8 mouse cellular contexts compared by ENCODE assay signal in the genomic region with DNA sequence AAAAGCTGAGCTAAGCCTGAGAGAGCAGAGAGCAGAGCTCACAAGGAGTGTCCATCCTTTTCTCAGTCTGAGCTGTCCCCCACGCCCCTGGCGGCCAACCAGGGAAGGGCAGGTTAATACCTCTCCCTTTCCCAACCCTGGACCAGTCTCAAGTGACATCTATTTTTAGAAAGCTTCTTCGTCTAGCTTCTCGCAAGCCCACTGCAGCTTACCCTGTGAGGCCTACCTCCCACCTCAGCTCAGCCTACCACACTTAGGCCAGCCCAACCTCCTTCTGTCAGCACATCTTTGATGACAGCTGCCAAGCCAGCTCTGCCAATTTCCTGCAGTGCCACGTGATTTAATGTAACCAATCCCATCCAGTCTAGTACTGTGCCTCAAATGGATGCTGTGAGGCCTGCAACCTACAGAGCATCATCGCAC.
DNase-seq lines count a peak whose midpoint lies in the region; ATAC-seq and TF ChIP-seq lines count a peak whose summit lies in the region.

No protein-coding gene starts in this region.

- H3K36me3 ChIP-seq in spleen, adult 2 months (ENCODE audit: control insufficient read depth, insufficient read depth, low read length) = no peaks in the 10 kb centered on the region
- H3K36me3 ChIP-seq in limb, embryonic 14.5 days (ENCODE audit: control insufficient read depth, insufficient read depth, low read length) = no peaks in the 10 kb centered on the region
- no peaks in the 10 kb centered on the region for H3K36me3 ChIP-seq in neural tube, embryonic 11.5 days (ENCODE audit: control insufficient read depth, insufficient read depth, low read length)

- DNase-seq in spleen, adult 2 months (ENCODE audit: low read depth in 1 of 2, low spot score in 2 of 2) = peak in 1 of 2 experiments; percentile 27
- no peak for DNase-seq in spleen, adult 12 weeks (ENCODE audit: low spot score)
- DNase-seq in cerebellum, postnatal 14 days = peak; percentile 71 to 87
- peak; percentile 13 for DNase-seq in gastrocnemius, postnatal 25 days
- peak; percentile 50 for DNase-seq in induced T-regulatory cell, adult 2 months (ENCODE audit: low read depth)
- peak; percentile 14 for DNase-seq in limb, embryonic 14.5 days (ENCODE audit: low spot score)
- DNase-seq in neural tube, embryonic 11.5 days (ENCODE audit: low spot score) = peak; percentile 73
- DNase-seq in thymus, postnatal 36 days = peak; percentile 51

- H3K9ac ChIP-seq in limb, embryonic 14.5 days (ENCODE audit: low read depth, low read length, severe bottlenecking) = no peak overlapping the region
- no peak overlapping the region for H3K9ac ChIP-seq in neural tube, embryonic 11.5 days (ENCODE audit: low read length)

- no peaks in the 10 kb centered on the region for H3K27me3 ChIP-seq in spleen, adult 2 months (ENCODE audit: control insufficient read depth, insufficient read depth, low read length)
- H3K27me3 ChIP-seq in limb, embryonic 14.5 days (ENCODE audit: control insufficient read depth, insufficient read depth, low read length) = no peaks in the 10 kb centered on the region
- H3K27me3 ChIP-seq in neural tube, embryonic 11.5 days (ENCODE audit: control insufficient read depth, insufficient read depth, low read length) = no peaks in the 10 kb centered on the region

- peak; percentile 65 for TF ChIP-seq CTCF in spleen, adult 2 months (IDR thresholded peaks at IDR 0.05; ENCODE audit: extremely low read depth, insufficient read depth, insufficient read length, insufficient replicate concordance)

- H3K4me3 ChIP-seq in spleen, adult 2 months (ENCODE audit: extremely low read depth, insufficient read depth, insufficient read length) = no peak overlapping the region
- H3K4me3 ChIP-seq in limb, embryonic 14.5 days (replicated peaks; ENCODE audit: low read length) = no peak overlapping the region
- no peak overlapping the region for H3K4me3 ChIP-seq in neural tube, embryonic 11.5 days (ENCODE audit: low read depth, low read length)

- H3K4me2 ChIP-seq in limb, embryonic 14.5 days (replicated peaks; ENCODE audit: low read depth, low read length, severe bottlenecking) = no peak overlapping the region
- no peak overlapping the region for H3K4me2 ChIP-seq in neural tube, embryonic 11.5 days (ENCODE audit: low read depth)

- H3K9me3 ChIP-seq in limb, embryonic 14.5 days (ENCODE audit: control insufficient read depth, low read length) = no peaks in the 10 kb centered on the region
- no peaks in the 10 kb centered on the region for H3K9me3 ChIP-seq in neural tube, embryonic 11.5 days (ENCODE audit: control insufficient read depth, low read length)

- no peak for TF ChIP-seq POLR2A in spleen, adult 2 months (IDR thresholded peaks at IDR 0.05; ENCODE audit: low read depth, low read length)
- TF ChIP-seq POLR2A in limb, embryonic 14.5 days (IDR thresholded peaks at IDR 0.05; ENCODE audit: borderline replicate concordance, extremely low read depth, insufficient read depth, insufficient read length) = no peak

- H3K4me1 ChIP-seq in spleen, adult 2 months (ENCODE audit: control insufficient read depth, insufficient read depth, insufficient read length) = no peaks in the 10 kb centered on the region
- H3K4me1 ChIP-seq in limb, embryonic 14.5 days (ENCODE audit: control insufficient read depth, insufficient read depth, low read length) = no peaks in the 10 kb centered on the region
- H3K4me1 ChIP-seq in neural tube, embryonic 11.5 days (ENCODE audit: control insufficient read depth, insufficient read depth, low read length) = no peaks in the 10 kb centered on the region

- peak; percentile 53; the same call in 1 of the 2 replicates for ATAC-seq in limb, embryonic 14.5 days (ENCODE audit: low FRiP score, low read depth)
- ATAC-seq in neural tube, embryonic 11.5 days (ENCODE audit: insufficient read depth, low FRiP score, low TSS enrichment) = peak; percentile 73; the same call in 1 of the 2 replicates

- H3K27ac ChIP-seq in spleen, adult 2 months (ENCODE audit: insufficient read depth, low read length) = no peak overlapping the region
- H3K27ac ChIP-seq in limb, embryonic 14.5 days (replicated peaks; ENCODE audit: low read depth, low read length) = no peak overlapping the region
- no peak overlapping the region for H3K27ac ChIP-seq in neural tube, embryonic 11.5 days (ENCODE audit: low read depth, low read length)

- 36% methylated on average over 6 of the region's 6 CpGs for WGBS in spleen, adult 2 months
- 33% methylated on average over 6 of the region's 6 CpGs for WGBS in limb, embryonic 14.5 days
- WGBS in neural tube, embryonic 11.5 days = 35% methylated on average over 6 of the region's 6 CpGs
